Mouse (Mus musculus) intestine, postnatal 0 days (tissue): ENCODE results near the gene Pde8b. TPM values are rescaled to one million over a fixed set of nuclear protein-coding genes. Genes with fewer than 3 reads are reported as not detected.
"Not testable (repeated sequence)": the region's sequence is repeated elsewhere in the genome, so short reads cannot be mapped to it uniquely, and the experiment has no call there.

ENCODE experiments used
- ATAC-seq: fragments of 200-750 bp; cut with Nextera tagmentation; 2 replicates; pipeline ENCODE4 v1.8.0; 2017; ENCODE audit warnings: mild to moderate bottlenecking, moderate TSS enrichment, moderate library complexity
- H3K27ac ChIP-seq: fragments of 300-500 bp; sonication (generic); 2 replicates; pipeline ENCODE4 v1.5.1; 2014; ENCODE audit warnings: mild to moderate bottlenecking, low read depth, low read length, moderate library complexity
- H3K27me3 ChIP-seq: fragments of 300-500 bp; sonication (generic); replicated peaks from 2 replicates; pipeline ENCODE4 v1.6.1; 2014; ENCODE audit warnings: low read length, mixed read lengths; ENCODE audit not compliant: control insufficient read depth, insufficient read depth
- H3K36me3 ChIP-seq: fragments of 300-500 bp; sonication (generic); 2 replicates; pipeline ENCODE4 v1.6.1; 2014; ENCODE audit warnings: mild to moderate bottlenecking, moderate library complexity; ENCODE audit not compliant: control insufficient read depth, insufficient read depth
- H3K4me1 ChIP-seq: fragments of 300-500 bp; sonication (generic); replicated peaks from 2 replicates; pipeline ENCODE4 v1.6.1; 2014; ENCODE audit warnings: antibody characterized with exemption, low read length, mixed read lengths; ENCODE audit not compliant: control insufficient read depth, insufficient read depth
- H3K4me2 ChIP-seq: fragments of 300-500 bp; sonication (generic); replicated peaks from 2 replicates; pipeline ENCODE4 v1.6.1; 2014; ENCODE audit warnings: low read depth, mild to moderate bottlenecking, moderate library complexity
- H3K4me3 ChIP-seq: fragments of 300-500 bp; sonication (generic); 2 replicates; pipeline ENCODE4 v1.5.1; 2014; ENCODE audit warnings: low read depth, low read length
- H3K9ac ChIP-seq: fragments of 300-500 bp; sonication (generic); 2 replicates; pipeline ENCODE4 v1.6.1; 2014; ENCODE audit warnings: mild to moderate bottlenecking, low read depth, low read length
- H3K9me3 ChIP-seq: fragments of 300-500 bp; sonication (generic); 2 replicates; pipeline ENCODE4 v1.6.1; 2016; ENCODE audit warnings: mixed run types; ENCODE audit not compliant: control insufficient read depth
- CTCF ChIP-seq: sonication (generic); IDR thresholded peaks from 2 replicates; pipeline ENCODE4 v1.5.1; 2016; ENCODE audit warnings: low read depth, mild to moderate bottlenecking, control low read depth, antibody characterized with exemption, moderate library complexity
- WGBS: fragments of 180-500 bp; shearing (Covaris S2); extraction: QIAGEN DNeasy Blood & Tissue Kit; methylation state at CpG from one replicate; pipeline ENCODE4 v1.1.7; 2014; 5-methylcytosine and 5-hydroxymethylcytosine counted together
- polyA plus RNA-seq: library from polyadenylated mRNA; unstranded; fragments of >200 nt; fragmentation: Nextera tagmentation; extraction: Ambion mirVana; gene quantifications from 2 replicates; pipeline ENCODE4 v1.2.1, GENCODE M21; 2015

The Pde8b gene
- polyA plus RNA-seq, 1 experiment from 2014 or later, result 6.2 TPM

GRCm38 (mm10) chr13:95223427-95223772, 26.7 kb downstream of the Pde8b start:
- ATAC-seq, result no peak
- H3K27me3 ChIP-seq, result peaks cover 9% of the 10 kb centered on the region; the same call in 1 of the 2 replicates
- H3K4me3 ChIP-seq, result peak overlapping the region; percentile 64; the same call in 1 of the 2 replicates
- WGBS, result 46% methylated on average over 2 of the region's 2 CpGs
- H3K27ac ChIP-seq, result no peak overlapping the region
- no peaks in the 10 kb centered on the region for H3K36me3 ChIP-seq
- H3K4me2 ChIP-seq, result peak overlapping the region; percentile 95
- no peak overlapping the region for H3K9ac ChIP-seq
- no peak for TF ChIP-seq CTCF
- no peaks in the 10 kb centered on the region for H3K9me3 ChIP-seq
- peaks cover 3% of the 10 kb centered on the region; the same call in 1 of the 2 replicates for H3K4me1 ChIP-seq

DNA sequence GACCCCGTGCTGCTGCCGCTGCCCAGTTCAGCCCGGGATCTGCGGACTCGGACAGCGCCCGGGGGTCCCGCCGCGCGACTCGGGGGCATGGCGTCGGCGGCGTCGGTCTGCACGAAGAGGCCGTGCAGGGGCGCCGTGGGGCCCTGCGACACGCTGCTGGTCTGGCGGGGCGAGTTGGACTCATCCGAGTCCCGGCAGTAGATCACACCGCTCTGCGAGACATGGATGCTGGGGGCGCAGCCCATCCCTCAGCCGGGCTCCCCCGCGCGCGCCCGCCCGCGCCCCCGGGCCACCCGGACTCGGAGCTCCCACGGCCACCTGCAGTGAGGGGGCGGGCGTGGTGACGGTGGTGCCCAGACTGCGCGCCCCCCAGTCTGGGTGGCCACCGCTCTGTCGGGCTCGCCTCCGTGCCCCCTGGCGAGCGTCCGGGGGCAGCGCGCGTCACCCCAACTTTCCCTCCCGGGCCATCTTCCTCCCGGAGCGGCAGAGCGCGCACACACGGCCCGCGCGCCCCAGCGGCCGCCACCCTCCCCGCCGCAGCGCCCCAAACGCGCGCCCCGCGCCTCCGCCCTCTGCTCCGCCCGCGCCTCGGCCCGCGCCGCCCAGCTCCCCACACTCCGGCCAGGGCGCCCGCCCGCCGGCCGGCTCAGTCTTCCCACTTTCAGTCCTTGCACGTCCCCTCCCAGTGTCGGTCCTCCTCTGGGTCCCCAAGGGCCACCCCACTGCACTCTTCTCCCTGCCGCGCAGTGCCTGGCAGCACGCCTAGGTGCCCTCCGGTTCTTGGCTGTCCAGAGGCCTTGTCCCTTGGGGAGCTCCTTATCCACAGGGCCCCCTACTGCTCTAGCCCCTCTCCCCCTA, 27.3 kb downstream of the Pde8b start:
- peak; percentile 70 for ATAC-seq

DNA sequence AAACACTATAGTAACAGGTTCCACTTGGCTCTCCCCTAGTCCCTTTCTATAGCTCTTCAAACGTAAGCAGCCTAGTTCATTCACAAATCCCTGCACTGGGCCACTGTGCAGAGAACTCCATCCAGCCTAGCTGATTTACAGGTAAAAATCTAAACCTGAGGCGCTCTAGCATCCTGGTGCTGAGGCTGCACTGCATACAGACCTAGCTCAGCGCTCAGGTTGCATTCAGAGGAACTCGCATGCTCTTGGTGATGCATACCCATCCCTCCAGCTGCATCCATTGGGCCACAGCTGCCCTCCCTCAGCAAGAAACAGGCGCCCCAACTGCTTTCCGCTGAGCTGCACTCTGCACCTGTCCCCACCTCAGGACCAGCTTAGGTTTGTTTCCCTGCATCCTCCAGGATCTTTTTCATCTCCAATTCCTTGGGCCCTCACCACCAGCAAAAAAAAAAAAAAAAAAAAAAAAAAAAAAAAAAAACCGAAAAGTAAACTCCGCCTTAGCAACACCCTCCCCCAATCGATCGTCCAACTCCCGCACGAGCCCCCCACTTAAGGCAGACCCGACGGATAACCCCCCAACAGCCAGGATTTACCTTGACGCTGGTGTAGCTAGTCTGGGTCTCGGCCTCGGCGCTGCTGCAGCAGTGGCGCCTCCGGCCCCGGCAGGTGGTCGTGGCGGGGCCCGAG, 28.1 kb downstream of the Pde8b start:
- Histone ChIP-seq H3K9me3 (no peaks in the 10 kb centered on the region), H3K4me1 (peaks cover 3% of the 10 kb centered on the region; the same call in 1 of the 2 replicates), H3K4me3 (peak overlapping the region; percentile 64), H3K27me3 (peaks cover 9% of the 10 kb centered on the region; the same call in 1 of the 2 replicates), H3K27ac (no peak overlapping the region), H3K9ac (peak overlapping the region; percentile 51), H3K4me2 (peak overlapping the region; percentile 95), H3K36me3 (no peaks in the 10 kb centered on the region)
- WGBS, result 11% methylated on average over 24 of the region's 24 CpGs
- no peak for ATAC-seq
- no peak for TF ChIP-seq CTCF

More for the DNA sequence above, 27.3 kb downstream of the Pde8b start:
- Histone ChIP-seq H3K4me1 (peaks cover 3% of the 10 kb centered on the region; the same call in 1 of the 2 replicates), H3K27me3 (peaks cover 9% of the 10 kb centered on the region; the same call in 1 of the 2 replicates), H3K27ac (no peak overlapping the region), H3K36me3 (no peaks in the 10 kb centered on the region), H3K4me2 (peak overlapping the region; percentile 95), H3K9ac (peak overlapping the region; percentile 51), H3K4me3 (peak overlapping the region; percentile 64), H3K9me3 (no peaks in the 10 kb centered on the region)
- no peak for TF ChIP-seq CTCF
- WGBS, result 2% methylated on average over 74 of the region's 96 CpGs

DNA sequence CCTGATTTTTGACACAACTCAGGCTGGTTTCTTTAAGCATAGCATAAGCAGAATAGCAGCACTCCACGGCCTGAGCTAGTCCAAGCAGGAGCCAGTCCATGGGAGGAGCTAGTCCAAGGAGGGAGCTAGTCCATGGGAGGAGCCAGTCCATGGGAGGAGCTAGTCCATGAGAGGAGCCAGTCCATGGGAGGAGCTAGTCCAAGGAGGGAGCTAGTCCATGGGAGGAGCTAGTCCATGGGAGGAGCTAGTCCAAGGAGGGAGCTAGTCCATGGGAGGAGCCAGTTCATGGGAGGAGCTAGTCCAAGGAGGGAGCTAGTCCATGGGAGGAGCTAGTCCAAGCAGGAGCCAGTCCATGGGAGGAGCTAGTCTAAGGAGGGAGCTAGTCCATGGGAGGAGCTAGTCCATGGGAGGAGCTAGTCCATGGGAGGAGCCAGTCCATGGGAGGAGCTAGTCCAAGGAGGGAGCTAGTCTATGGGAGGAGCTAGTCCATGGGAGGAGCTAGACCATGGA, 34.4 kb downstream of the Pde8b start:
- not testable (repeated sequence) for H3K27me3 ChIP-seq, H3K9ac ChIP-seq, ATAC-seq, H3K36me3 ChIP-seq, H3K4me3 ChIP-seq, H3K9me3 ChIP-seq, H3K4me2 ChIP-seq, H3K27ac ChIP-seq, H3K4me1 ChIP-seq
- WGBS, result 46% methylated on average over 1 of the region's 1 CpGs

GRCm38 (mm10) chr13:95212320-95212719, 37.8 kb downstream of the Pde8b start:
- 79% methylated on average over 5 of the region's 5 CpGs for WGBS
- ATAC-seq, result no peak
- Histone ChIP-seq H3K4me1 (no peaks in the 10 kb centered on the region), H3K9me3 (no peaks in the 10 kb centered on the region), H3K36me3 (no peaks in the 10 kb centered on the region; the same call in 1 of the 2 replicates), H3K4me3 (no peak overlapping the region), H3K27me3 (no peaks in the 10 kb centered on the region), H3K9ac (no peak overlapping the region), H3K27ac (no peak overlapping the region), H3K4me2 (no peak overlapping the region)
- no peak for TF ChIP-seq CTCF

GRCm38 (mm10) chr13:95207301-95207700, 42.8 kb downstream of the Pde8b start:
- H3K27me3 ChIP-seq, H3K36me3 ChIP-seq, H3K4me1 ChIP-seq, H3K4me3 ChIP-seq, H3K9me3 ChIP-seq, H3K27ac ChIP-seq, H3K9ac ChIP-seq, ATAC-seq, H3K4me2 ChIP-seq: not testable (repeated sequence)
- 67% methylated on average over 7 of the region's 7 CpGs for WGBS
